Mouse (Mus musculus) neural tube, embryonic 15.5 days (tissue): ENCODE measurements around the gene Hectd2. TPM values are rescaled to one million over a fixed set of nuclear protein-coding genes. Genes with fewer than 3 reads are reported as not detected.

Source experiments
- polyA plus RNA-seq: library from polyadenylated mRNA; unstranded; fragments of >200 nt; fragmentation: Nextera tagmentation; extraction: Ambion mirVana; gene quantifications from 2 replicates; pipeline ENCODE4 v1.2.1, GENCODE M21; 2015

Gene Hectd2
- polyA plus RNA-seq, 1 experiment from 2014 or later = 10.0 TPM

Other genes starting within 250 kb of the Hectd2 start
- gene Pcgf5, start 206.3 kb upstream of the Hectd2 start, polyA plus RNA-seq = 6.0 and 10.7 TPM in 2 replicates
- 21.9 and 24.6 TPM in 2 replicates for gene Ppp1r3c, start 182.0 kb downstream of the Hectd2 start, polyA plus RNA-seq